Mouse (Mus musculus) stomach, adult 2 months (tissue): ENCODE measurements around the gene Gm11077. TPM values are rescaled to one million over a fixed set of nuclear protein-coding genes. Genes with fewer than 3 reads are reported as not detected.

ENCODE experiments used
- polyA plus RNA-seq: library from polyadenylated mRNA; depleted of rRNA; stranded (reverse); fragments of >200 nt; gene quantifications from 2 replicates; pipeline ENCODE4 v1.2.3, GENCODE M21; 2012; rRNA removed

Gene Gm11077
- not detected in 2 replicates for polyA plus RNA-seq

DNA sequence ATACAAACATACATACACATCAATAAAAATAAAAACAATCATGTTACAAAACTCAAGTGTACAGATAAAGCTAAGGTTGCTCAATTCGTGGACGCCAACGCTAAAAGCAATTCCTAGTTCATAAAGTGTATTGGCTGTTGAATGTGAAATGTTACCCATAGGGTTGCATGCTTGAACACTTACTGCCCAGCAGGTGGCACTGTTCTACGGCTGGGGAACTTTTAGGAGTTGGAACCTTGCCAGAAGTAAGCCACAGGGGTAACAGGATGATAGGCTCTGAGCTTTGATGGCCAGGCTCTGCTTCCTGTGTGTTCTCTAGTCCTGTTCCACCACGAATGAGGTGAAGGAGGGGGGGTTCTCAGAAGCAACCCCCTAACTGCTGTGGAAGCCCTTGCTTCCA, at the start of gene Gm11077:
Gene Gm11077 (plus strand): TSS at position 13 of the 400 bp plus-strand sequence.

Other genes with a start within 250 kb of the Gm11077 start
- 7.3 and 7.7 TPM in 2 replicates for gene Aebp2, start 106.6 kb upstream of the Gm11077 start, polyA plus RNA-seq